Mouse (Mus musculus) cerebellum, adult 2 months (tissue): ENCODE measurements around the gene Mapk8ip1. TPM values are rescaled to one million over a fixed set of nuclear protein-coding genes. Genes with fewer than 3 reads are reported as not detected.

Experiments
- DNase-seq, 2 experiments: peaks; one replicate each; pipeline ENCODE4 v3.0.0; 2021
- H3K27ac ChIP-seq: fragments of 200-500 bp; 2 replicates; pipeline ENCODE4 v1.5.1; 2012; ENCODE audit warnings: low read length, control low read depth, inconsistent platforms; ENCODE audit not compliant: insufficient read depth
- H3K27me3 ChIP-seq: fragments of 200-500 bp; 2 replicates; pipeline ENCODE4 v1.6.1; 2012; ENCODE audit warnings: inconsistent platforms, mild to moderate bottlenecking, low read length, moderate library complexity; ENCODE audit not compliant: control insufficient read depth, insufficient read depth
- H3K4me1 ChIP-seq: fragments of 200-500 bp; 2 replicates; pipeline ENCODE4 v1.6.1; 2011; ENCODE audit warnings: low read length; ENCODE audit not compliant: control insufficient read depth, insufficient read depth
- H3K4me3 ChIP-seq: fragments of 200-500 bp; replicated peaks from 2 replicates; pipeline ENCODE3; 2011; ENCODE audit warnings: mild to moderate bottlenecking, low read depth, low read length, control low read depth; ENCODE audit not compliant: insufficient read depth
- CTCF ChIP-seq: fragments of 200-500 bp; IDR thresholded peaks from 2 replicates; pipeline ENCODE4 v1.5.1; 2011; ENCODE audit warnings: low read depth, mild to moderate bottlenecking, control low read depth, low read length, moderate library complexity, borderline replicate concordance; ENCODE audit not compliant: insufficient read depth
- POLR2A ChIP-seq: fragments of 200-500 bp; IDR thresholded peaks from 2 replicates; pipeline ENCODE4 v1.6.1; 2011; ENCODE audit warnings: low read length, control low read depth, borderline replicate concordance; ENCODE audit not compliant: insufficient read depth
- WGBS: fragments of 180-500 bp; shearing (Covaris S2); methylation state at CpG from one replicate; pipeline ENCODE4 v1.1.7; 2018; 5-methylcytosine and 5-hydroxymethylcytosine counted together
- polyA plus RNA-seq: library from polyadenylated mRNA; depleted of rRNA; stranded (reverse); fragments of >200 nt; gene quantifications from 2 replicates; pipeline ENCODE4 v1.2.3, GENCODE M21; 2012

The Mapk8ip1 gene
- polyA plus RNA-seq, 1 experiment = 349 TPM

GRCm38 (mm10) chr2:92387646-92388045 lies 13.4 kb downstream of the Mapk8ip1 start:
- H3K4me1 ChIP-seq = peaks cover 68% of the 10 kb centered on the region
- WGBS = 39% methylated on average over 4 of the region's 4 CpGs
- peak in 1 of 2 experiments; percentile 57 for DNase-seq
- TF ChIP-seq POLR2A = no peak
- no peak for TF ChIP-seq CTCF
- H3K4me3 ChIP-seq = no peak overlapping the region
- peak overlapping the region; percentile 81 for H3K27ac ChIP-seq
- no peaks in the 10 kb centered on the region for H3K27me3 ChIP-seq

GRCm38 (mm10) chr2:92386821-92387570 lies 14.1 kb downstream of the Mapk8ip1 start:
- TF ChIP-seq CTCF (no peak), POLR2A (no peak)
- H3K27ac ChIP-seq = peak overlapping the region; percentile 81; the same call in 1 of the 2 replicates
- no peak overlapping the region for H3K4me3 ChIP-seq
- peaks cover 69% of the 10 kb centered on the region for H3K4me1 ChIP-seq
- H3K27me3 ChIP-seq = no peaks in the 10 kb centered on the region
- 82% methylated on average over 30 of the region's 30 CpGs for WGBS
- no peak for DNase-seq

GRCm38 (mm10) chr2:92385113-92386051 lies 15.7 kb downstream of the Mapk8ip1 start:
- Histone ChIP-seq H3K27ac (peak overlapping the region; percentile 5), H3K4me3 (no peak overlapping the region), H3K4me1 (peaks cover 71% of the 10 kb centered on the region), H3K27me3 (no peaks in the 10 kb centered on the region)
- peak in 1 of 2 experiments; percentile 58 for DNase-seq
- WGBS = 30% methylated on average over 22 of the region's 22 CpGs
- TF ChIP-seq POLR2A (no peak), CTCF (no peak)

GRCm38 (mm10) chr2:92384101-92384500 lies 17.0 kb downstream of the Mapk8ip1 start:
- DNase-seq = no peak
- H3K27me3 ChIP-seq = no peaks in the 10 kb centered on the region
- no peak overlapping the region for H3K27ac ChIP-seq
- H3K4me1 ChIP-seq = peaks cover 72% of the 10 kb centered on the region
- no peak overlapping the region for H3K4me3 ChIP-seq
- TF ChIP-seq POLR2A (no peak), CTCF (no peak)
- 72% methylated on average over 4 of the region's 4 CpGs for WGBS

GRCm38 (mm10) chr2:92382759-92383158 lies 18.3 kb downstream of the Mapk8ip1 start:
- no peak for TF ChIP-seq CTCF
- no peak for TF ChIP-seq POLR2A
- H3K27me3 ChIP-seq = no peaks in the 10 kb centered on the region
- WGBS = 79% methylated on average over 4 of the region's 4 CpGs
- no peak for DNase-seq
- no peak overlapping the region for H3K4me3 ChIP-seq
- H3K27ac ChIP-seq = peak overlapping the region; percentile 49
- peaks cover 66% of the 10 kb centered on the region for H3K4me1 ChIP-seq

- Histone ChIP-seq H3K4me3 (no peak within 1 kb of the TSS), H3K27ac (peak within 1 kb of the TSS; percentile 49), H3K4me1 (peaks cover 60% of the 10 kb centered on the region), H3K27me3 (no peaks in the 10 kb centered on the region)
- TF ChIP-seq CTCF = no peak
- no peak for TF ChIP-seq POLR2A
- DNase-seq = peak; percentile 63 to 72
- 15% methylated on average over 5 of the region's 5 CpGs for WGBS
These were observed 19.0 kb downstream of the Mapk8ip1 start, which contains the start of gene 1700029I15Rik for GRCm38 (mm10) chr2:92381901-92382588. 1700029I15Rik (plus strand) TSS chr2:92382538.

- no peak for DNase-seq
- TF ChIP-seq POLR2A = no peak
- no peak for TF ChIP-seq CTCF
- Histone ChIP-seq H3K4me3 (no peak overlapping the region), H3K4me1 (peaks cover 63% of the 10 kb centered on the region), H3K27ac (peak overlapping the region; percentile 36), H3K27me3 (no peaks in the 10 kb centered on the region)
- 51% methylated on average over 5 of the region's 5 CpGs for WGBS
These were observed 19.9 kb downstream of the Mapk8ip1 start for GRCm38 (mm10) chr2:92381161-92381560.
